Mouse (Mus musculus) intestine, embryonic 14.5 days (tissue): ENCODE results near the gene Ror1. TPM values are rescaled to one million over a fixed set of nuclear protein-coding genes. Genes with fewer than 3 reads are reported as not detected.
A peak's percentile ranks its signal among the peaks of the same experiment; 100 is the strongest.

Experiments
- ATAC-seq: fragments of 200-750 bp; cut with Nextera tagmentation; replicated peaks from 2 replicates; pipeline ENCODE4 v1.8.0; 2017; ENCODE audit warnings: low read depth, moderate number of reproducible peaks, moderate TSS enrichment, moderate library complexity; ENCODE audit not compliant: low FRiP score, low TSS enrichment
- DNase-seq: peaks from one replicate; pipeline ENCODE4 v3.0.0-alpha.2; 2018; ENCODE audit warnings: low spot score
- H3K27ac ChIP-seq: fragments of 300-500 bp; sonication (generic); 2 replicates; pipeline ENCODE4 v1.5.1; 2014; ENCODE audit warnings: low read depth, mild to moderate bottlenecking, control low read depth
- H3K27me3 ChIP-seq: fragments of 300-500 bp; sonication (generic); replicated peaks from 2 replicates; pipeline ENCODE4 v1.6.1; 2014; ENCODE audit warnings: low read length, control low read depth; ENCODE audit not compliant: control insufficient read depth, insufficient read depth
- H3K36me3 ChIP-seq: fragments of 300-500 bp; sonication (generic); 2 replicates; pipeline ENCODE4 v1.6.1; 2014; ENCODE audit warnings: low read length, control low read depth; ENCODE audit not compliant: control insufficient read depth, insufficient read depth
- H3K4me1 ChIP-seq: fragments of 300-500 bp; sonication (generic); replicated peaks from 2 replicates; pipeline ENCODE4 v1.6.1; 2014; ENCODE audit warnings: low read length, control low read depth, mixed read lengths; ENCODE audit not compliant: control insufficient read depth, insufficient read depth
- H3K4me2 ChIP-seq: fragments of 300-500 bp; sonication (generic); 2 replicates; pipeline ENCODE4 v1.6.1; 2014; ENCODE audit warnings: low read length
- H3K4me3 ChIP-seq: fragments of 300-500 bp; sonication (generic); 2 replicates; pipeline ENCODE4 v1.5.1; 2014; ENCODE audit warnings: low read depth, low read length, control low read depth, mixed read lengths
- H3K9ac ChIP-seq: fragments of 300-500 bp; sonication (generic); 2 replicates; pipeline ENCODE4 v1.6.1; 2014; ENCODE audit warnings: mild to moderate bottlenecking, low read length
- H3K9me3 ChIP-seq: fragments of 300-500 bp; sonication (generic); 2 replicates; pipeline ENCODE4 v1.6.1; 2016; ENCODE audit warnings: low read length, control low read depth; ENCODE audit not compliant: control insufficient read depth
- WGBS: fragments of 180-500 bp; shearing (Covaris S2); extraction: QIAGEN DNeasy Blood & Tissue Kit; methylation state at CpG from one replicate; pipeline ENCODE4 v1.1.7; 2014; 5-methylcytosine and 5-hydroxymethylcytosine counted together
- polyA plus RNA-seq: library from polyadenylated mRNA; unstranded; fragments of >200 nt; fragmentation: Nextera tagmentation; extraction: Ambion mirVana; gene quantifications from 2 replicates; pipeline ENCODE4 v1.2.1, GENCODE M21; 2014

Gene Ror1
- polyA plus RNA-seq, 1 experiment from 2014 or later: 12.1 TPM

DNA sequence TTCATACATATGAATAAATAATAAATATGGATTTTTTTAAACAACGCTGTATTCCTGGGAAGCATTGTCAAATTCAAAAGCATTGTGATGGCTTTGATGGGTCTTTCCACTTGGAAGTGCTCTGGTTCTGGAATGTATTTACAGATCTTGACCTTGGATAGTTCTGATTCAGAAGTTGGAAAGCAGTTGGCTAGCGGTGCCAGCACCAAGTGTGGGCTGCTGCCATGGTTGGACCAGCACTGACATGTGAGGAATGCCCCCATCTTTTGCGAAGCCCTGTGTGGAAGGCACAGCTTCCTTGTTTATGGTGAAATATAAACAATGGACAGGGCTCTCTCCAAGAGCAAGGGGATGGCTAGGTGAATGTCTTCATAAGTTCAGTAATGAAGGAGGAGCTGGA, 82.7 kb downstream of the Ror1 start:
- no peaks in the 10 kb centered on the region for H3K4me1 ChIP-seq
- DNase-seq (no peak), ATAC-seq (no peak)
- no peaks in the 10 kb centered on the region for H3K27me3 ChIP-seq
- no peaks in the 10 kb centered on the region for H3K36me3 ChIP-seq
- H3K27ac ChIP-seq: no peak overlapping the region
- WGBS: 65% methylated on average over 3 of the region's 3 CpGs
- H3K9ac ChIP-seq: no peak overlapping the region
- no peaks in the 10 kb centered on the region for H3K9me3 ChIP-seq
- H3K4me3 ChIP-seq: no peak overlapping the region
- no peak overlapping the region for H3K4me2 ChIP-seq

DNA sequence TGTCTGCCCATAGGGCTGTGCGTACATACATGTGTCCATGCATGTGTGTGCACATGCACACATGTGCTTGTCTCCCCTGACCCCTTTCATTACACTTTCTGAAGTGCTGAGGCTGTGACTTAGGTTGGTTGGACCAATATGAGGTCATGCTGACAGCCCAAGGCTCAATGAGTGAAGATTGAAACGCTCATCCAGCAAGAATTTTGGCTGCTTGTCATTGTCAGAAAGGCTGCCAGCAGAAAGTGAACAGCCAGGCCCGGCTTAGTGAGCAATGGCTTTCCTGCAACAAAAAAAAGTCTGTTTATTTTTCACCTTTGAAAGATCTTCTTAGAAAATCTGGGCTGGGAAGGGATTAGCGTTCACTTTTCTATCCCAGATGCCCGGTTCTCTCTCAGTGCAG, 86.1 kb downstream of the Ror1 start:
- WGBS: 42% methylated on average over 5 of the region's 5 CpGs

DNA sequence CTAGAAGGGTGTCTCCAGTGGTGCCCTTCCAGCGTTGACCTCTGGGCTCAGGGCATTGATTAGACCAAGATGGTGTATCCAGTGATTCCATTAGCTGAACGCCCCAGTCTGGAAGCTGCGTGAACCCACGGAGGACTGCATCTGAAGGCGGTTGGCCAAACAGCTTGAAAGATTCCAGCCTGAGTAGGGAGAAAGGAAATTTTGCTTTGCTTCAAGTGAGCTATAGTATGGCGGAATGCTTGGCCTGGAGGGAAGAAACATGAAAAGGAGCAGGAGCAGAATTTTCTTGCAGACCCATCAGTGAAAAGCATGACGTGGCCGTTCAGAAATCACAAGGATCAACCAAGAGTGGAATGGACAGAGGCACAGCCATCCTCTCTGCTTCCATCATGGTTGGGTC, 91.2 kb downstream of the Ror1 start:
- Histone ChIP-seq H3K9me3 (no peaks in the 10 kb centered on the region), H3K27ac (no peak overlapping the region), H3K27me3 (no peaks in the 10 kb centered on the region), H3K4me1 (peaks cover 11% of the 10 kb centered on the region), H3K36me3 (no peaks in the 10 kb centered on the region), H3K4me3 (no peak overlapping the region), H3K4me2 (no peak overlapping the region), H3K9ac (no peak overlapping the region)
- DNase-seq (no peak), ATAC-seq (no peak)
- 89% methylated on average over 8 of the region's 8 CpGs for WGBS

More for the DNA sequence above, 86.1 kb downstream of the Ror1 start:
- H3K36me3 ChIP-seq: no peaks in the 10 kb centered on the region
- H3K27me3 ChIP-seq: no peaks in the 10 kb centered on the region
- H3K9me3 ChIP-seq: no peaks in the 10 kb centered on the region
- H3K4me3 ChIP-seq: no peak overlapping the region
- ATAC-seq (no peak), DNase-seq (no peak)
- H3K4me1 ChIP-seq: no peaks in the 10 kb centered on the region
- no peak overlapping the region for H3K9ac ChIP-seq
- no peak overlapping the region for H3K4me2 ChIP-seq
- no peak overlapping the region for H3K27ac ChIP-seq

DNA sequence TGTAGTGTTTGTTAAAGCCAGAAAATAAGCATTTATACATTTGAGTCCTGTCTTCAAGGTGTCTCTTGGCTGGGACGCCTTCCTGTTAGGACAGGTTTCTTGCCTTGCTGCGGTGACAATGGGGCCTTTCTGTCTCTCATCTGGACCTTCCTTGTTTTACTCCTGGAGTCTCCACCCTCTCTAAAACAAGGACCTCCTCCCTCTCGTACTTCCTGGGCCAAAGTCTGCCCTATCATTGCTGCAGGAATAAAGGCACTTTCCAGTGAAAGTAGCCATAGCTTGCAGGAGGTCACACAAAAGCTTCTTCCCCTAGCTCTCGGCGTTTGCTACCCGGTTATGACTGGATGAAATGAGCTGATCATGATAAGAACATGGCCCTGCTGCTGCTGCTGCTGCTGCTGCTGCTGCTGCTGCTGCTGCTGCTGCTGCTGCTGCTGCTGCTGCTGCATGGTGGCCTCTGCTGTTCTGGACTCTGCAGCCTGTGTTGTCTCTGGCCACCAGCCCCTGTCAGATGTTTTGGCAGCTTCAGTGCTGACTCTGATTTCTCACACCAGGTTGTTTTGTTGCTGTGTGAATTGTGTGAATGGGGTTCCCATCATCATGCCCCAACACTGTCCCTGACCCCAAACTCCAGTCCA, 92.1 kb downstream of the Ror1 start:
- 47% methylated on average over 6 of the region's 6 CpGs for WGBS
- no peak overlapping the region for H3K4me2 ChIP-seq
- ATAC-seq (peak; percentile 45; the same call in 1 of the 2 replicates), DNase-seq (peak; percentile 68)
- H3K4me3 ChIP-seq: no peak overlapping the region
- H3K4me1 ChIP-seq: peaks cover 13% of the 10 kb centered on the region
- no peaks in the 10 kb centered on the region for H3K36me3 ChIP-seq
- no peaks in the 10 kb centered on the region for H3K9me3 ChIP-seq
- no peak overlapping the region for H3K9ac ChIP-seq
- no peaks in the 10 kb centered on the region for H3K27me3 ChIP-seq
- peak overlapping the region; percentile 14; the same call in 1 of the 2 replicates for H3K27ac ChIP-seq

DNA sequence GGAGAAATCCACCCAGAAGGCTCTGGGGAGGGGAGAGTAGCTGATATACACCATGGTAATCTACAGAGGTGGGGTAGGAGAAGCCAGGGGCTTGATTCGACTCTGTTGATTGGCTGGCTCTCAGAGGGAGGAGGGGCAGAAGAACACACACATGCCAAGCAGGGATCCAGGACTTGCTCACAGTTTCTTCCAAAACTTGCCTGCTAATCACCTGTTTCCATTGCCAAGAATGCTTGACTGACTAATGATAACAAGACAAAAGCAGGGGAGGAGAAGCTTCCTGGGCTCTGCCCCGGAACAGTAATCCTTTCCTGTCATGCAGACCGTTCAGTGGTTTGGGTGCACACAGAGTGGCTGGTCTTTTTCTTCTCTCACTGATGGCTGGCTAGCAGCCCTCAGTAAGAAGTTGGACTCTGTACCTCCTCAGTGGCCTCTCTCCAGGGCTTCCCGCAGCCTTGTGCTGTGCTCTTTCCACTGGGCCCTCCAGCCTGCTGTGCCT, 92.7 kb downstream of the Ror1 start:
- Histone ChIP-seq H3K27me3 (no peaks in the 10 kb centered on the region), H3K36me3 (no peaks in the 10 kb centered on the region), H3K9me3 (no peaks in the 10 kb centered on the region), H3K27ac (no peak overlapping the region; the same call in 1 of the 2 replicates), H3K4me3 (no peak overlapping the region), H3K4me2 (no peak overlapping the region), H3K9ac (no peak overlapping the region), H3K4me1 (peaks cover 16% of the 10 kb centered on the region)
- DNase-seq (peak; percentile 62), ATAC-seq (peak; percentile 61)
- WGBS: 25% methylated on average over 4 of the region's 4 CpGs

DNA sequence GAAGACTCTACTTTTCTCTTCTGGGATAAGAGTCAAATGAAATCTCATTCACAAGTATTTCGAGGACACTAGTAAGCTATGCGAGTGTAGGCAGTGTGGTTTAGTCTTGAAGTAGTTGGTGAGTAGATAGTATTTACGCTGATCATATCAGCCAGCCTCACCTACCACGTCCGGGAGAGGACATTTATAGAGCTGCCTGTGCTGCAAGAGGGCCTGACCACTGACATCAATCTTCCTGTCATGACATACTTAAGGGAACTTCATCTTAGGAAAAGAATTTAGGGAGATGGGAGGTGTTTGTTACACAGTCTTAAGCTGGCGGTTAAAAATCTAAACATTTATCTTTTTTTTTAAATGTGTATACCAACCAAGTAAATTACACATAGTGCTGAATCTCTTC, 95.9 kb downstream of the Ror1 start:
- H3K27ac ChIP-seq: no peak overlapping the region
- whole genome bisulfite sequencing: 46% methylated on average over 6 of the region's 6 CpGs
- H3K4me1 ChIP-seq: peaks cover 16% of the 10 kb centered on the region
- no peak overlapping the region for H3K4me3 ChIP-seq
- no peak overlapping the region for H3K4me2 ChIP-seq
- no peak for ATAC-seq
- H3K9me3 ChIP-seq: no peaks in the 10 kb centered on the region
- no peak for DNase-seq
- H3K9ac ChIP-seq: no peak overlapping the region
- no peaks in the 10 kb centered on the region for H3K36me3 ChIP-seq
- H3K27me3 ChIP-seq: no peaks in the 10 kb centered on the region

DNA sequence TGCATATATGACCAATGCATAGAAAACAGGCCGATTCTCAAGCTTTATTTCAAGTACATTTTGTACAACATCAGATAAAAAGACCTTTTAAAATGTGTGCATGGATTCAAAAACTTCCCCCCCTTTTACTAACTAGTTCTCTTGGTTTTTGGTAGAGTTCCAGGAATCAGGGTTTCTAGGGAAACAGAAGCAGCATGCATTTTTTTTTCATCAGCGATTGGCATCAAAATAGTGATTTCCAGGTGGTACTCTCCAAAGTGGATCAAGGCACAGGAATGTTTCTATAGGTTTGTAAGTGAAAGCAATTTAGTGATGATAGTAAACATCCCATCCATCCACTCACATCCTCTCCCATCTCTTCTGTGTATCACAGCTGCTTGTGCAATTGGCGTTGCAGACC, 98.5 kb downstream of the Ror1 start:
- H3K4me2 ChIP-seq: no peak overlapping the region
- WGBS: 65% methylated on average over 3 of the region's 3 CpGs
- H3K36me3 ChIP-seq: no peaks in the 10 kb centered on the region
- H3K4me3 ChIP-seq: no peak overlapping the region
- H3K9me3 ChIP-seq: no peaks in the 10 kb centered on the region
- no peak for DNase-seq
- no peak for ATAC-seq
- peaks cover 7% of the 10 kb centered on the region for H3K4me1 ChIP-seq
- H3K27me3 ChIP-seq: no peaks in the 10 kb centered on the region
- no peak overlapping the region for H3K27ac ChIP-seq
- no peak overlapping the region for H3K9ac ChIP-seq

DNA sequence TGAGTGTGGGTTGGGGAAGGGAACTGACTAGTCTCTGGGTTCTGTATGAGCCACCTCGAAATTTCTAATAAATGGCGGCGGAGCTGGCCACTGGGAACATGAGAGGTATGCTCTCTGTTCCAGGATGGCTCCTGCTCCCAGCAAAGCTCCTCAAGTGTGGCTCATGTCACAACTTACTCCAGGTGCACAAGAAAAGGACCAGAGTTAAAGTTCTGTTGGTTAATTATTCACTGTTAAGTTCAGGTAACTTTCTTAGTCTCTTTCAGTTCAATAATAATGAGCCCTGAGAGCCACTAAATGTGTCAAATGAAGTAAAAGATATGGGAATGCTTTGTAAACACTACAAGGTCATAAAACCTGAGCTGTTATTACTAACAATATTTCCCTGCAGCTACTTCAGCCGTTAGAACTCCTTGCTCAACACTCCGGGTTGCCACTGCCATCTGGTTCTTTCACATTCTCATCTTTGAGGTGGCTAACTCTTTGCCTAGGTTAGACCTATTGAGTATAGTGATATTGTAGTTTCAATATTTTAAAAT, 100.7 kb downstream of the Ror1 start:
- no peak overlapping the region for H3K9ac ChIP-seq
- ATAC-seq (no peak), DNase-seq (no peak)
- no peaks in the 10 kb centered on the region for H3K9me3 ChIP-seq
- H3K36me3 ChIP-seq: no peaks in the 10 kb centered on the region
- H3K4me3 ChIP-seq: no peak overlapping the region
- no peak overlapping the region for H3K27ac ChIP-seq
- WGBS: 49% methylated on average over 5 of the region's 5 CpGs
- H3K27me3 ChIP-seq: no peaks in the 10 kb centered on the region
- peaks cover 7% of the 10 kb centered on the region for H3K4me1 ChIP-seq
- no peak overlapping the region for H3K4me2 ChIP-seq

DNA sequence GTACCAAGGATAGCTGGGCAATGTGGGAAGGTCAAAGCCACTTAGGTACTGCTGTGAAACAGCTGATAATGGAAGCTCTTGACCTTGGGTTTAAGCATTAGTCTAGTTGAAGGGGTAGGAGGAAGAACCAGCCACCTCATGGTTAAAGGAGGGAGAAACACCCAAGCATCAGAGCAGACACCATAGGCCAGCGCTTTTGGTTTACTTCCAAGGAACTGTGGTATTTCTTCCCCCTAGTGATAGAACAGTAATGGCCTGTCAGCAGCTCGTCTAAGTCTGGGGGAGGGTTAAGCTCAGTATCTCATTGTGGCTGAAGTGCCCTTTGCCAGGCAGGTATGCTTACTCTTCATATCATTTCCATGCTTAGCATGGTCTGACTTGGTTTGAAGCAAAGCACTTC, 102.7 kb downstream of the Ror1 start:
- ATAC-seq (no peak), DNase-seq (no peak)
- H3K27ac ChIP-seq: no peak overlapping the region
- no peak overlapping the region for H3K4me2 ChIP-seq
- peaks cover 3% of the 10 kb centered on the region; the same call in 1 of the 2 replicates for H3K4me1 ChIP-seq
- no peaks in the 10 kb centered on the region for H3K36me3 ChIP-seq
- 67% methylated on average over 2 of the region's 2 CpGs for WGBS
- no peaks in the 10 kb centered on the region for H3K9me3 ChIP-seq
- no peaks in the 10 kb centered on the region for H3K27me3 ChIP-seq
- no peak overlapping the region for H3K4me3 ChIP-seq
- H3K9ac ChIP-seq: no peak overlapping the region
